Mouse (Mus musculus): ENCODE results near the gene Olfr1487.
"Not testable (repeated sequence)": the region's sequence is repeated elsewhere in the genome, so short reads cannot be mapped to it uniquely, and the experiment has no call there.

Olfr1487 gene

DNA sequence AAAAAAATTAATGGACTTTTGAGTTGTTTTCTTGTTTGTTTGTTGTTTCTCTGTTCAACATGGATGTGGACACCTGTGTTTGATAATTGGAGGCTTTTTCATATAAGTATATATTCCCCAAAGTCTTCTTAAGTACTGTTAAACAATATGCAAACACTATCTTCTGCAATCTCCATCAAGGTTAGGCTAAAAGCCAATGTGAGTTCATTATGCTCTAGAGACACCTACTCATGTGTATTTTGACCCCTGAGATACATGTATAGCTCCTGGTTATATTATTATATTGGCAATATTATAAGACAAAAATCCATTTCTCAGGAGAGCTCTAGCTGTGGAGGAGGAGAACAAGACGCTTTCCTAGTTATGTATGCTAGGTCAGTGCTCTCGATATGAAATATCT lies at the start of gene Olfr1487:
Gene Olfr1487, plus strand, starts transcription at position 301 of the 400 bp plus-strand sequence.
- DNase-seq (ENCODE audit: low spot score in 2 of 2), result not testable (repeated sequence)

- no peak for DNase-seq (ENCODE audit: low spot score in 2 of 2)
These were observed 34.0 kb upstream of the Olfr1487 start, which contains the start of gene Olfr1484 for GRCm38 (mm10) chr19:13583211-13583610. Olfr1484 (plus strand) TSS chr19:13583511.

GRCm38 (mm10) chr19:13631321-13631720 lies 14.1 kb downstream of the Olfr1487 start, which contains the start of gene Olfr1489:
Olfr1489 (plus strand) TSS chr19:13631621.
- DNase-seq (ENCODE audit: low spot score in 2 of 2), result no peak

- DNase-seq (ENCODE audit: low spot score in 2 of 2), result no peak
These were observed 33.6 kb downstream of the Olfr1487 start, which contains the start of gene Olfr1490 for GRCm38 (mm10) chr19:13650791-13651190. Olfr1490 (plus strand) TSS chr19:13651091.

Data from frontal cortex, postnatal 36 days (tissue).